Mouse (Mus musculus) layer of hippocampus, postnatal 36 days (tissue): ENCODE data around the gene Rasal1. TPM values are rescaled to one million over a fixed set of nuclear protein-coding genes. Genes with fewer than 3 reads are reported as not detected.

Experiments used
- DNase-seq, 2 experiments: peaks; one replicate each; pipeline ENCODE4 v3.0.0; 2022
- total RNA-seq, 2 experiments: library from RNA; stranded (reverse); gene quantifications; 2 replicates each; pipeline ENCODE4 v1.2.3; 2021

Rasal1 gene
- total RNA-seq, result 10 to 100 TPM; 91.6 to 92.0 TPM

DNA sequence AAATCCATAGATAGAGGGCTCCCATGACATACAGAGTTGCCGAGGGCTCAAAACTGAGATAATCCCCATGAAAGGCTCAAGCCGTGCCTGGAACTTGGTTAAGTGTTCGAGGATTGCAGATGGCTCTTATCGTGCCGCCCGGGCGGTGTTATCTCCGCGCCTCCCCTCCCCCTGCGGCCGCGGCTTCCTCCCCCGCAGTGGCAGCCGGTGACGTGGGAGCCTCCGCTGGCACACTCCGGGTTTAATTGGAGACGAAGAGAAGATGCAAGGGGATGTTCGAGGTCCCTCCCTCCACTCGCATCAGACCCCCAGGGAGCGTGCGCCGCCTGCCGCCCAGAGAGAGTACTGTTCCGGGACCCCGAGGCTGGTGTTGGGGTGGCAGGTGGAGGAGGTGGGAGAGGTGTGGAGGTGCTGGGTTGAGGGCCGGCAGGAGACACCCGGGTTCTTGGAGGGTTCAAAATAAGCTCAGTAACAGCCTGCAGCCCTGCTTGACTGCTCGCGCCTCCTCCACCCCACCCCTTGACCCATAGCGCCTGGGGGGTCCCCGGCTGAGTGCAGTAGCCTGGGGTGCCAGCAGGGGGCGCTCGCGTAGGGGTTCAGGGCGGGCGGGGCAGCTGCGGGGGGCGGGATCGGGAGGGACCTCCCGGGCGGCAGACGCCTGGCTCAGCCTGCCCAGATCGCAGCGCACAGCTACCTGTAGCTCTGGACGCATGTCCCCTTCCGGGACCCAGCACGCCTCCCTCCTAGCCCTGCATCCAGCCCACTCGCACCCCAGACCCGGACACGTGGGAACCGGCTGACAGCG lies at the start of gene Rasal1:
Gene Rasal1, plus strand, starts transcription at position 244 of the 805 bp plus-strand sequence.
- DNase-seq, result peak; percentile 81

DNA sequence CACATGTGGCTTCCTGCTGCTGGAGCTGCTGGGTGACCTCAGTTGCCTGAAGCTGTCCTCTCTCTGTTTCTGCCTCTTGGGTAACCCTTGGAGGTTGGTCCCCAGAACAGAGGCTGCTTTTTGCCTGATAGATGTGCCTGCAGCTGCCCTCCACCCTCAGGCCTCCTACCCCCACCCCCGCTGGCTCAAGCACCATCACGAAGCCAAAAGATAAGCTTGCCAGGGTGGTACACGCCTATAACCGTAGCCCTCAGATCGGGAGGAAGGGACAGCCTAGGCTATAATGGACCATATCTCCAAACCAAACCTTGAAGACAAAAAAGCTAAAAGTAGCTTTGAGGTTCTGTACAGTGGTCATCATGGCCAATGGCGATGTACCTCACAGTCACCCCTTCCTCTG lies 49.0 kb upstream of the Rasal1 start:
- DNase-seq, result no peak

- DNase-seq, result no peak
These were observed 47.5 kb upstream of the Rasal1 start for GRCm38 (mm10) chr5:120600946-120601668.

- DNase-seq, result no peak
These were observed 46.4 kb upstream of the Rasal1 start for GRCm38 (mm10) chr5:120602210-120602609.

DNA sequence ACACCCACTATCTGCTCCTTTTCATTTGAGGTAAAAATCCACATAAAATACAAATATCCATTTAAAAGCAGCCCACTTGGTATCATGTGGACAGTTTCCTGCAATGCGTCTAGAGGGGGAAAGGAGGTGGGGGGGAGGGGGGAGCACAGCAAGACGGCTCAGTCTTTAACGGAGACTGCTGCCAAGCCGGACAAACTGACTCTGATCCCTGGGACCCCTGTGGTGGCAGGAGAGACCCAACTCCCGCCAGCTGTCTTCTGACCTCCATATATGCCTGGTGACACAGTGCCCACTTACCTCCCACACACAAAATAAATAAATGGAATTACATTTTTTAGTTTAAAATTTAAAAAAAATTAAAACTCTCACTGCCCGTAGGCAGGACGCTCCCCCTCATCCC lies 45.1 kb upstream of the Rasal1 start:
- DNase-seq, result no peak

GRCm38 (mm10) chr5:120604839-120605238 lies 43.8 kb upstream of the Rasal1 start:
- DNase-seq, result peak; percentile 61 to 71

GRCm38 (mm10) chr5:120605241-120605661 lies 43.4 kb upstream of the Rasal1 start:
- DNase-seq, result no peak

DNA sequence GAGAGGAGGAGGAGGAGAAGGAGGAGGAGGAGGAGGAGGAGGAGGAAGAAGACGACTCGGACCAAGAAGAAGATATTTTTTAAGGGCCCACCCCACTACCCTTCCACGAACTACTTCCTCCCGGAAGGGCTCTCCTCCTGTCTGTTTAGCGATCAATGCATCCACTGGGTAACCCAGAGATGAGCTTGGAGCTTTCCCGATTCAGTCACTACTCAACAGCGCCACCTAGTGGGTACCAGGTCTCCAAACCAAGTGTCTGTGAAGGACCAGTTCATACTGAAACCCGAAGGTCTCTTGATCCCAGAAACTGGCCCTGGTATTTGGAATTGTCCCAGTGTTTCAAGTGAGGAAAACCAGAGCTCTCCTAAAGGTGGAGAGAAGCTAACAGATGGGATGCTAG lies 42.9 kb upstream of the Rasal1 start:
- DNase-seq, result peak; percentile 86

DNA sequence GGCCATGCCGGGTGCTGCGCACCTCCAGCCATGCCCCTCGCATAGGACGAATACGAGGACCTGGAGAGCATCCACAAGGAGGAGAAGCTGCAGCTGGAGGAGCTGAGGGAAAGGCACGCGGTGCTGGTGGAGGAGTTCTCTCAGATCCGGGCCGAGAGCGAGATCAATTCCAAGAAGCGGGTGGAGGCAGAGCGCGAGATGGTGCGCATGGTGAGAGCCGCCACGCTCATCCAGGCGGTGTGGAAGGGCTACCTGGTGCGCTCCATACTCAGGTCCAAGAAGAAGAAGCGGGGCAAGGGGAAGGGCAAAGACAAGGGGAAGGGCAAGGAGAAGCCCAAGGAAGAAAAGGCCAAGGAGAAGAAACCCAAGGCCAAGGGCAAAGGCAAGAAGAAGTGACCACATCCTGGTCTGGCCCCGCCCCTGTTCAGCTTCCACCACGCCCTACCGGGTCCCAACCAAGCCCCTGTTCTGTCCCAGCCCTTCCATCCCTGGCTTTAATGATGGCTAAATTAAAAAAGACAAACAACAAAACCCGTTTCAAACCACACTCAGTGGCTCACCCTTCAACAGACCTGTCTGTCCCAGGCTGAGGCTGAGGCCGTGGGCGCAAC lies 41.9 kb upstream of the Rasal1 start:
- DNase-seq, result no peak

DNA sequence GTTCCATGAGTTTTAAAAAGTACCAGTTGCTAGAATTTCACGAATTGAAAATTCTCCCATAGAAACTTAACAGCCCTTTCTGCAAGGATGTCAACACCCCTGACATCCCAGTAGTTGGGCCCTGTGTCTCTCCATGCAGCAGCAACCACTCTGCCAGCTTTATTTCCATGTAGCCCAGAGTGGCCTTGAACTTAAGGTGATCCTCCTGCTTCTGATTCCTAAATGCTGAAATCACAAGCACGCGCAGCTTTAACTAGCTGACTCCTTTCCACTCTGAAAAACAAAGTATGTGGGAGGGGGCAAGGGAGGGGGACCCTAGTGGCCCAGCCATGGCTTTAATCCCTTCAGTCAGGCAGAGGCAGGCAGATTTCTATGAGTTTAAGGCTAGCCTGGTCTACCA lies 41.3 kb upstream of the Rasal1 start:
- no peak for DNase-seq

DNA sequence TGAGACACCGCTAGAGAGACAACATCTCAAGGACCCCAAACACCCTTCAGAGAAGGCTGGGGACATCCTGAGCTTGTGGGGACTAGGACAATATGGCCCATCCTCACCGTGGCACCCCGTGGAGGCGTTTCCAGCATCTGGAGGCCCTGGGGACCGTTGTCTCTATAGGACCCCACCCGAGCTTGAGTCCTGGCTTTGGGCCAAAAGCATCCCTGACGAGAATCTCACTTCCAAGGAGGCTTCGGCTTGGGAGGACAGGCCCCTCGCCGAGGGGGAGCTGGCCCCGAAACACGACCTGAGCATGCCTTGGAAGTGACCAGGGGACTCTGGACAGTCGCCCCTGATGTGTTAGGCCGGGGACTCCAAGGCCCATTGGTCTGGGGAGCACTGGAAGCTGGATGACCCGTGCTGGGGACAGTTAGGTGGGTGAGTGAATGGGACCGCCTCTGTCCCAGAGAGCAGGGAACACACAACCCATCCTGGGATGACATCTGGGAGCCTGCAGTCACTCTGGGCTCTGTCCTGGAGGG lies 39.3 kb upstream of the Rasal1 start:
- no peak for DNase-seq

DNA sequence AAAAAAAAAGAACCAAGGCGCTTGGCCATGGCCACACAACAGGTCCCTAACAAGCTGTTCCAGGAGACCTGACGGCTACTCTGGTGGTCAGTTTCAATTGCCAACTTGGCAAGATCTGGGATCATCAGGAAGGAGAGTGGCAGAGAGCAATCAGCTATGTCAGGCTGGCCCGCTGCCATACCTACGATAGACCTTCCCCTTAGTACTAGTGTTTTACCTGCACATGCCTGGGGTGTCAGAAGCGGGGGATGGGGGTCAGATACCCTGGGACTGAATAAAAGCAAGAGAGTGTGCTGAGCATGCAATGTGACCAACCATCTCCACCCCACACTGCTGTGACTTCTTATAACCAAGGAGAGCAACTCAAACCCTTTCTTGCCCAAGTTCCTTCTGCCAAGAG lies 37.7 kb upstream of the Rasal1 start:
- DNase-seq, result no peak

GRCm38 (mm10) chr5:120611416-120611815 lies 37.2 kb upstream of the Rasal1 start:
- no peak for DNase-seq

DNA sequence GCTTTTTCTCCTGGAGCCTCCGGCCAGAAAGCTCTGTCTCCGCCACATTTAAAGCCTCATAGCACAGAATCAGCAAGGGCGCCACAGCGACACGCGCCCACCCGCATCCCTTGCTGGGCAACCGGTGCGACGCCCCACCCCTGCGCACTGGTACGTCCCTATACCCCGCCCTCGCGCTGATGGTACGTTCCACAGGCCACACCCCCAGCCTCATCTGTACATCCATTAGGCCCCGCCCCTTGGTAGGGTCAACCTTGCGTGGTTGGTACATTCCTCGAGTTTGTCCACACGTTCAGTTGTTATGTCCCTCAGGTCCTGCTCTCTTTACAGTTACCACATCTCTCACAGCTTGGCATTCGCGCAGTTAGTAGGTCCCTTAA lies 36.2 kb upstream of the Rasal1 start, which contains the start of the genes Rita1 and Ddx54:
Gene Rita1, minus strand, starts transcription at position 148 of the 380 bp plus-strand sequence.
Gene Ddx54, plus strand, starts transcription at position 298 of the 380 bp plus-strand sequence.
- peak; percentile 98 to 100 for DNase-seq

- peak; percentile 100 for DNase-seq
These were observed 35.6 kb upstream of the Rasal1 start for GRCm38 (mm10) chr5:120612822-120613604.

DNA sequence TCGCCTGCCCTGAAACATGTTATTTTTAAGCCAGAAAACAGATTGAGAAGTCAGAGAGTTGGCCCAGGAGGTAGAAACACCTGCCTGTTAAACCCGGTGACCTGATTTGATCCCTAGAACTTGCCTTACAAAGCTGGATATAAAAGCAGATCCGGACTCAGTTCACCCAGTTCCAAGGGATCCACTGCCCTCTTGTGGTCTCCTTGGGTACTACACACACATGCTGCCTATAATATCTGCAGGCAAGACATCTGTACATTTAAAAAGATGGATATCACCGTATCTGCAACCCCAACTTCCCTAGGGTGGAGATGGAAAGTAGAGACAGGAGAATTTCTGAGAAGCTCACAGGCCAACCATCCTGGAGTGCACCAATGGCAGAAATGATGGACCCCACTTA lies 32.7 kb upstream of the Rasal1 start:
- DNase-seq, result no peak

DNA sequence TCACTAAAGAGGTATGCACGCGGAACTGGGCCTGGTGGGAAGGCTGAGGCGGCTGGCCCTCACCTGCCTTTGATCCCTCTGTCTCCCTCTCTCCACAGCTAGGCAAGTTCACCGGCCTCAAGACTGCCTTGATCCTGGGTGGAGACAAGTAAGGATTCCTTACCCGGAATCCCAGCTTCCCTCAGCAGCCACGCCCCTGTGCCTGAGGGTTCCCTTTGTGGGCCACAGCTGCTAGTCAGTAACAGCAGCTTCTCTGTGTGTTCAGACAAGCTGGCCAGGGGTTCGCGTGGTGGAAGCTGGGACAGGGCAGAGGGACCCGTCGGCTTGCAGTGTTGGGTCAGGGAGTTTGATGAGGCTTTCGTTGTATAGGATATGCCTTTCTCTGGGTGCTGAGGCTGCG lies 29.8 kb upstream of the Rasal1 start:
- no peak for DNase-seq

DNA sequence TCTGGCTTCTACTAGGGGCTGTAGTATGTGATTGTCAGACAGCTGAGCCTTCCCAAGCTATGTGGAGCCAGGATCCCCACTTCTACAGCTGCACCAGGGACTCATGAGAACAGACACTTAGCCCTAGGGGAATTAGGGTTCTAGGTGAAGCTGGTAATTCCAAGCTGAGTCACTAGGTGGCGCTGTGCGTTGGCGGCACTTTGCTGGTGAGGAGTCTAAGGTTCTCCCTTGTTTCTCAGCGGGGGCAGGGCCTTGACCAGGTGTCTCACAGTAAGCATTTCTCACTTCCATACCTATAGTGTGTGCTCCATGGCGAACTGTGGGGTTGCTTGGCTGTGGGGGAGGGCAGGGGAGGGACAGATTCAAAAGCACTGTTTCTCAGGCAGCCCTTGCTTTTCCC lies 29.4 kb upstream of the Rasal1 start:
- peak; percentile 60 for DNase-seq

DNA sequence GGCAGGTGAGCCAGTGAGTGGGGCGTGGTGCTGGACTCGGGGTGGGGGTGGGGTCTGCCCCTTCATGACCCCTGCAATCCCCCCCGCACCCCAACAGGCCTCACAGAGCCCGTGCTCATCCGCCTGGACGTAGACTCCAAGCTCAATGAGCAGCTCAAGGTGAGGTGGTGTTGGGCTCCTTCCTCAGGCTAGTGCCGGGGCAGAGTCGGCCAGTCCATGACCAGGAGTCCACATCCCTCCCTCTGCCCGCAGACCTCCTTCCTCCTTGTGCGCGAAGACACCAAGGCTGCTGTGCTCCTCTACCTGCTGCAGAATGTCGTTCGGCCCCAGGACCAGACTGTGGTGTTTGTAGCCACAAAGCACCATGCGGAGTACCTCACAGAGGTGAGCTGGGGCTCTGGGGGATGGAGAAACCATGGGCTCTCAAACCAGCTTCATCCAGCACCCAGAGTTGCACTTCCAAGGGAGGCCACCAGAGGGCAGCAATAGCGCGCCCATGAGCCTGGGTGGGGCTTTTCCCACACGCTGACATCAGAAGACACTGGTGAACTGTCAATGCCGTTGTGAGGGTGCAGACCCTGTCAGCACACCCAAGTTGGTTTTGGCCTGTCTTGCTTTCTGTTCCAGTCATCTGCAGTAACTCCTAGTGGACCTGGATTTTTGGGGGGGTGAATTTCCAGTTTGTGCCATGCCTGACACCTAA lies 28.1 kb upstream of the Rasal1 start:
- DNase-seq, result peak; percentile 88

DNA sequence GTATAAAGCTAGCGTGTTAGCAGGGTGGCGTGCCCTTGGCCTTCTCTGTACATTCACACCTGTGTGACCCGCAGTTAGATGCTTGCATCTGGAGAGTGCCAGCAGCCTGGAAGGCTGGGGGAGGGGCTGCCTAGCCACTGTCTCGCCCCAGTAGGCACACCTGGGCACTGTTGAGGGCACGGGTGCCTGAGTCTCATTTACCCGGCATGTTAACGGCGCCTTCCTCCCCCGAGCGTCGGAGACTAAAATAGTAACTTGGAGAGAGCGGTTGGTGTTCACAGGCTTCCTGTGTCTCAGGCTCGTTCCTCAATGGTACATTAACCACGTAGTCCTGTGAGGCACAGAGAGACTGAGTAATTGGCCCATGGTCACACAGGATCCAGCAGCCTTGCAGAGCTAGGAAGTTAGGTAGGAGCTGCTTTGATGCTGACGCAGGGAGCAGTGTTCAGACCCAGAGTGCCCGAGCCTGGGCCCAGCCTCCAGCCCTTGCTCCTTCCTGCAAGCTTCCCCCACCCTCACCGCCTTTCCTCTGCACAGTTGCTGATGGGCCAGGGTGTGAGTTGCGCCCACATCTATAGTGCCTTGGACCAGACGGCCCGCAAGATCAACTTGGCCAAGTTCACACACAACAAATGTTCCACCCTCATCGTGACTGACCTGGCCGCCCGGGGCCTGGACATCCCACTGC lies 27.4 kb upstream of the Rasal1 start:
- no peak for DNase-seq

DNA sequence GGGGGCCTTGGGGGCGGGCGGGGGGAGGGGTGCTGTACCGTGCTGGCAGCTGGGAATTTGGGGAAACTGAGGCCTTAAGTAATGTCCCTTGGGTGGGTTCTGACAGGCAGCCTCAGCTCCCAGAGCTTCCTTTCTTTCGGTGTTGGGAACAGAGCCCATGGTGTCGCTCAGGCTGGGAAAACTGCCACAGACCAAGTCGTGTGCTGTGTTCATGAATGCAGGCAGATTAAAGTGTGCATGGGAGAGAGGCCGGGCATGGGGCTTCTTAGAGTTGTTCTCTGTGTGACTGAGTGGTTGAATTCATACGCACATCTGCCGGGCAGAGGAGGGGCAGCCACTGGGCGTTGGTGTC lies 26.8 kb upstream of the Rasal1 start:
- no peak for DNase-seq
